Mouse (Mus musculus) intestine, embryonic 16.5 days (tissue): ENCODE data around the gene H2-M10.4. TPM values are rescaled to one million over a fixed set of nuclear protein-coding genes. Genes with fewer than 3 reads are reported as not detected.
"Not testable (repeated sequence)": the region's sequence is repeated elsewhere in the genome, so short reads cannot be mapped to it uniquely, and the experiment has no call there.

Experiments
- ATAC-seq: fragments of 200-750 bp; cut with Nextera tagmentation; 2 replicates; pipeline ENCODE4 v1.8.0; 2017; ENCODE audit warnings: moderate TSS enrichment, moderate library complexity
- H3K27ac ChIP-seq: fragments of 300-500 bp; sonication (generic); 2 replicates; pipeline ENCODE4 v1.5.1; 2014; ENCODE audit warnings: mild to moderate bottlenecking, low read length
- H3K27me3 ChIP-seq: fragments of 300-500 bp; sonication (generic); replicated peaks from 2 replicates; pipeline ENCODE4 v1.6.1; 2014; ENCODE audit warnings: low read length, control low read depth, mixed read lengths; ENCODE audit not compliant: control insufficient read depth, insufficient read depth
- H3K36me3 ChIP-seq: fragments of 300-500 bp; sonication (generic); 2 replicates; pipeline ENCODE4 v1.6.1; 2014; ENCODE audit warnings: low read length, control low read depth; ENCODE audit not compliant: control insufficient read depth, insufficient read depth
- H3K4me1 ChIP-seq: fragments of 300-500 bp; sonication (generic); 2 replicates; pipeline ENCODE4 v1.6.1; 2014; ENCODE audit warnings: low read length, control low read depth, mixed read lengths; ENCODE audit not compliant: control insufficient read depth, insufficient read depth
- H3K4me2 ChIP-seq: fragments of 300-500 bp; sonication (generic); 2 replicates; pipeline ENCODE4 v1.6.1; 2014; ENCODE audit warnings: low read depth, low read length, control low read depth
- H3K4me3 ChIP-seq: fragments of 300-500 bp; sonication (generic); 2 replicates; pipeline ENCODE4 v1.5.1; 2014; ENCODE audit warnings: mild to moderate bottlenecking, low read length
- H3K9ac ChIP-seq: fragments of 300-500 bp; sonication (generic); 2 replicates; pipeline ENCODE4 v1.6.1; 2014; ENCODE audit warnings: low read depth, low read length
- H3K9me3 ChIP-seq: fragments of 300-500 bp; sonication (generic); 2 replicates; pipeline ENCODE4 v1.6.1; 2016; ENCODE audit warnings: low read length, control low read depth; ENCODE audit not compliant: control insufficient read depth
- WGBS: fragments of 180-500 bp; shearing (Covaris S2); extraction: QIAGEN DNeasy Blood & Tissue Kit; methylation state at CpG from one replicate; pipeline ENCODE4 v1.1.7; 2014; 5-methylcytosine and 5-hydroxymethylcytosine counted together
- polyA plus RNA-seq: library from polyadenylated mRNA; unstranded; fragments of >200 nt; fragmentation: Nextera tagmentation; extraction: Ambion mirVana; gene quantifications from 2 replicates; pipeline ENCODE4 v1.2.1, GENCODE M21; 2015

H2-M10.4 gene
- not detected in 2 replicates for polyA plus RNA-seq

DNA sequence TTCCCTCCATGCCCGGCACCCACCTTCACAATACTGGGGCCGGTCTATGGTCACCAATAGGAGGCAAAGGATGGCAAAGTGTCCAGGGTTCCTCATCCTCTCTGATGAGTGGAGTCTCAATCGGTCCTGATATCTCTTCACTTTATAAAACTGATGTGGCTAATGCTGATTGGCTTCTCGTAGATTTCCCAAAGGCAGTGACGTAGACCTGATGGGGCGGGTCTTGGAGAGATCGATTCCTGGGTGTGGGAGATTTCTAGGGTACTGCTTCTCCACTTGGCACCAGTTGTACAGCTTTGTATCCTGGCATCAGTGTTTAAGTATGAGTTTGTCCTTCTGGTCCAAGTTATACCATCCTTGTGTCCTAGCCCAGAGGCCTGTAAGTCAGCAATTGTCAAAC lies at the start of gene H2-M10.4:
Gene H2-M10.4 (minus strand): TSS at position 101 of the 400 bp plus-strand sequence.
- Histone ChIP-seq H3K4me2 (no peak within 1 kb of the TSS), H3K27me3 (no peaks in the 10 kb centered on the region), H3K4me1 (no peaks in the 10 kb centered on the region), H3K9me3 (no peaks in the 10 kb centered on the region), H3K27ac (no peak within 1 kb of the TSS), H3K36me3 (no peaks in the 10 kb centered on the region), H3K9ac (no peak within 1 kb of the TSS), H3K4me3 (no peak within 1 kb of the TSS)
- WGBS = 95% methylated on average over 7 of the region's 7 CpGs
- ATAC-seq = no peak

DNA sequence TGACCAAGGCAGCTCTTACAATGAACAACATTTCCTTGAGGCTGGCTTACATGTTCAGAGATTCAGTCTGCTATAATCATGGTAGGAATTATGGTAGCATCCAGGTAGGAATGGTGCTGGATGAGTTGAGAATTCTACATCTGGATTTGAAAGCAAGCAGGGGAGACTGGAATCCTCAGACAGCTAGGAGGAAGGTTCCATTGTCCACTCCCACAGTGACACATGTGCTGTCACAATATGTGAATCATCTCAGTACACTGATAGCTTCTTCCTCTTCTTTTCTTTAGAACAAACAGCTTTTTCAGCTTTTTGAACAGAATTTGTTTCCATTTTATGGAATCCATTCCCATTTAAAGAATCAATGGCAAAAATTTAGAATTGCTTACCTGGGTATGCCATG lies 41.8 kb upstream of the H2-M10.4 start:
- H3K4me1 ChIP-seq = no peaks in the 10 kb centered on the region
- H3K9me3 ChIP-seq = no peaks in the 10 kb centered on the region
- H3K9ac ChIP-seq = no peak overlapping the region
- no peaks in the 10 kb centered on the region for H3K36me3 ChIP-seq
- no peaks in the 10 kb centered on the region for H3K27me3 ChIP-seq
- H3K4me3 ChIP-seq = no peak overlapping the region
- H3K27ac ChIP-seq = no peak overlapping the region
- no peak overlapping the region for H3K4me2 ChIP-seq
- ATAC-seq = no peak

DNA sequence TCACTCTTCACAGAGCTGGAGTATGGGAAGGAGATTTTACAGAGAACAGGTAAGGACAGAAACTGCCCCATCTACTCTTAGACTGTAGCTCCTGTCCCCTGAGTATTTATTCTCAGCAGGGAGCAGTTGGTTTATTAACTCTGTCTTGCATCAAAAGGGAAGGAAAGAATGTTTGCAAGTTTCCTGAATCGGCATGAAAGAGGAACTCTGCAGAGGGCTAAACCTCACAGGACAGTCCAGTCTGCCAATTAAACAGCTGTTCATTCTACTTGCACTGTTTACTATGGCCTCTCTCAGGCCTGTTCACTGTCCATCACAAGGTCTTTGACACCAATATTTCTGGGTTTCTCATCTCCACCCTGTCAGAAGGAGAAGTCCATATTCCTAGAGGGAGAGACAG lies 38.3 kb upstream of the H2-M10.4 start:
- Histone ChIP-seq H3K4me2 (no peak overlapping the region), H3K27ac (no peak overlapping the region), H3K9me3 (no peaks in the 10 kb centered on the region), H3K36me3 (no peaks in the 10 kb centered on the region), H3K4me3 (no peak overlapping the region), H3K4me1 (no peaks in the 10 kb centered on the region), H3K9ac (no peak overlapping the region), H3K27me3 (no peaks in the 10 kb centered on the region)
- 34% methylated on average over 1 of the region's 1 CpGs for WGBS
- no peak for ATAC-seq

- WGBS = 93% methylated on average over 16 of the region's 16 CpGs
- not testable (repeated sequence) for H3K27me3 ChIP-seq, H3K4me2 ChIP-seq, H3K4me3 ChIP-seq, H3K4me1 ChIP-seq, H3K9me3 ChIP-seq, H3K9ac ChIP-seq, H3K36me3 ChIP-seq, ATAC-seq, H3K27ac ChIP-seq
These were observed 26.0 kb upstream of the H2-M10.4 start for GRCm38 (mm10) chr17:36488181-36488580.

GRCm38 (mm10) chr17:36486687-36487230 lies 24.6 kb upstream of the H2-M10.4 start:
- H3K4me1 ChIP-seq = no peaks in the 10 kb centered on the region
- no peak overlapping the region for H3K4me2 ChIP-seq

GRCm38 (mm10) chr17:36483865-36484264 lies 21.7 kb upstream of the H2-M10.4 start:
- no peaks in the 10 kb centered on the region for H3K27me3 ChIP-seq
- no peaks in the 10 kb centered on the region for H3K4me1 ChIP-seq
- H3K4me2 ChIP-seq = no peak overlapping the region
- H3K9ac ChIP-seq = no peak overlapping the region
- H3K9me3 ChIP-seq = no peaks in the 10 kb centered on the region
- no peak overlapping the region for H3K27ac ChIP-seq
- ATAC-seq = no peak
- H3K4me3 ChIP-seq = no peak overlapping the region
- no peaks in the 10 kb centered on the region for H3K36me3 ChIP-seq
- 63% methylated on average over 3 of the region's 3 CpGs for WGBS

More at GRCm38 (mm10) chr17:36486687-36487230, 24.6 kb upstream of the H2-M10.4 start:
- no peaks in the 10 kb centered on the region for H3K36me3 ChIP-seq
- H3K9me3 ChIP-seq = no peaks in the 10 kb centered on the region
- no peak overlapping the region for H3K9ac ChIP-seq
- no peak overlapping the region for H3K27ac ChIP-seq
- 92% methylated on average over 1 of the region's 1 CpGs for WGBS
- ATAC-seq = no peak
- H3K27me3 ChIP-seq = no peaks in the 10 kb centered on the region
- H3K4me3 ChIP-seq = no peak overlapping the region

GRCm38 (mm10) chr17:36456260-36456659 lies 5.9 kb downstream of the H2-M10.4 start:
- 65% methylated on average over 4 of the region's 4 CpGs for WGBS
- H3K9me3 ChIP-seq = no peaks in the 10 kb centered on the region
- H3K36me3 ChIP-seq = no peaks in the 10 kb centered on the region
- H3K9ac ChIP-seq = no peak overlapping the region
- no peak overlapping the region for H3K27ac ChIP-seq
- H3K4me3 ChIP-seq = no peak overlapping the region
- no peak overlapping the region for H3K4me2 ChIP-seq
- no peaks in the 10 kb centered on the region for H3K4me1 ChIP-seq
- ATAC-seq = no peak
- H3K27me3 ChIP-seq = no peaks in the 10 kb centered on the region

GRCm38 (mm10) chr17:36431411-36431810 lies 30.7 kb downstream of the H2-M10.4 start:
- Histone ChIP-seq H3K9me3 (no peaks in the 10 kb centered on the region), H3K4me3 (no peak overlapping the region), H3K9ac (no peak overlapping the region), H3K27me3 (no peaks in the 10 kb centered on the region), H3K4me1 (no peaks in the 10 kb centered on the region), H3K27ac (no peak overlapping the region), H3K4me2 (no peak overlapping the region), H3K36me3 (no peaks in the 10 kb centered on the region)
- no peak for ATAC-seq
- WGBS = 81% methylated on average over 2 of the region's 2 CpGs

GRCm38 (mm10) chr17:36418091-36418754 lies 43.9 kb downstream of the H2-M10.4 start:
- H3K4me1 ChIP-seq = no peaks in the 10 kb centered on the region
- 15% methylated on average over 4 of the region's 4 CpGs for WGBS
- H3K9ac ChIP-seq = no peak overlapping the region
- H3K36me3 ChIP-seq = no peaks in the 10 kb centered on the region
- no peak for ATAC-seq
- no peaks in the 10 kb centered on the region for H3K9me3 ChIP-seq
- H3K27me3 ChIP-seq = no peaks in the 10 kb centered on the region
- H3K27ac ChIP-seq = no peak overlapping the region
- H3K4me2 ChIP-seq = no peak overlapping the region
- H3K4me3 ChIP-seq = no peak overlapping the region

- H3K27ac ChIP-seq = no peak overlapping the region
- ATAC-seq = no peak
- no peak overlapping the region for H3K4me2 ChIP-seq
- H3K9me3 ChIP-seq = no peaks in the 10 kb centered on the region
- no peak overlapping the region for H3K9ac ChIP-seq
- no peaks in the 10 kb centered on the region for H3K36me3 ChIP-seq
- no peaks in the 10 kb centered on the region for H3K4me1 ChIP-seq
- H3K27me3 ChIP-seq = no peaks in the 10 kb centered on the region
- 43% methylated on average over 2 of the region's 2 CpGs for WGBS
- H3K4me3 ChIP-seq = no peak overlapping the region
These were observed 44.7 kb downstream of the H2-M10.4 start for GRCm38 (mm10) chr17:36417416-36417815.
